Comparison of ENCODE assay signal across 1 mouse cellular context in genomic region chr17:44776738-44777270, GRCm38 (mm10).
TF ChIP-seq lines count a peak whose summit lies in the region.

Gene Supt3 (plus strand): TSS chr17:44777152.

TF ChIP-seq in CH12.LX, 34 proteins besides CTCF, POLR2A, EP300 and RAD21 (continued from another document):
- TF ChIP-seq ZMIZ1 (IDR thresholded peaks at IDR 0.05; ENCODE audit: low read depth, low read length) (peak; percentile 80; the same call in 1 of the 2 replicates), CHD1 (IDR thresholded peaks at IDR 0.05; ENCODE audit: low read depth, low read length) (no peak), ZKSCAN1 (IDR thresholded peaks at IDR 0.05; ENCODE audit: borderline replicate concordance, low read depth, low read length) (no peak), NELFE (IDR thresholded peaks at IDR 0.05; ENCODE audit: low read depth, low read length) (peak; percentile 79), IRF4 (IDR thresholded peaks at IDR 0.05; ENCODE audit: low read depth, low read length) (no peak; the same call in 1 of the 2 replicates), USF1 (IDR thresholded peaks at IDR 0.05; ENCODE audit: low read depth, low read length) (peak; percentile 75), TBP (conservative IDR thresholded peaks at IDR 0.05; ENCODE audit: low read depth, low read length) (0 out of 2 replicates have a peak, but pooled peaks have one; percentile 29), JUND (conservative IDR thresholded peaks at IDR 0.05; ENCODE audit: low read depth, low read length) (no peak), HCFC1 (IDR thresholded peaks at IDR 0.05; ENCODE audit: low read depth, low read length) (peak; percentile 85), KAT2A (IDR thresholded peaks at IDR 0.05; ENCODE audit: insufficient replicate concordance, low read length) (0 out of 2 replicates have a peak, but pooled peaks have one; percentile 69), NRF1 (IDR thresholded peaks at IDR 0.05; ENCODE audit: low read depth, low read length) (peak; percentile 88), MAFK (IDR thresholded peaks at IDR 0.05; ENCODE audit: insufficient replicate concordance, low read length) (no peak), MAX (IDR thresholded peaks at IDR 0.05; ENCODE audit: low read length) (peak; percentile 96), GABPA (IDR thresholded peaks at IDR 0.05; ENCODE audit: insufficient replicate concordance, low read depth, low read length) (no peak), CHD2 (IDR thresholded peaks at IDR 0.05; ENCODE audit: low read length) (no peak), BHLHE40 (IDR thresholded peaks at IDR 0.05; ENCODE audit: low read depth, low read length) (peak; percentile 65), USF2 (conservative IDR thresholded peaks at IDR 0.05; ENCODE audit: low read depth, low read length) (peak; percentile 59), E2F4 (IDR thresholded peaks at IDR 0.05; ENCODE audit: insufficient replicate concordance, low read depth, low read length) (peak; percentile 88), PAX5 (IDR thresholded peaks at IDR 0.05; ENCODE audit: low read length) (no peak)
